Mouse (Mus musculus): Measurements from ENCODE around the gene 4930470P17Rik. TPM values are rescaled to one million over a fixed set of nuclear protein-coding genes. Genes with fewer than 3 reads are reported as not detected.
A peak's percentile ranks its signal among the peaks of the same experiment; 100 is the strongest.
"Not testable (repeated sequence)": the region's sequence is repeated elsewhere in the genome, so short reads cannot be mapped to it uniquely, and the experiment has no call there.

4930470P17Rik gene
- total RNA-seq (2021), result not detected in 2 replicates
- long read RNA-seq, result 0 reads

- no peak for DNase-seq
Measured at GRCm38 (mm10) chr2:170601917-170602316, at the start of gene 4930470P17Rik. TSS of gene 4930470P17Rik (minus strand) at chr2:170602017.

- no peak for DNase-seq
Measured at GRCm38 (mm10) chr2:170651483-170651882, 49.7 kb upstream of the 4930470P17Rik start.

GRCm38 (mm10) chr2:170648542-170648941 is 46.7 kb upstream of the 4930470P17Rik start:
- no peak for DNase-seq

- DNase-seq, result no peak
Measured at GRCm38 (mm10) chr2:170646201-170646600, 44.4 kb upstream of the 4930470P17Rik start.

- DNase-seq, result no peak
Measured at GRCm38 (mm10) chr2:170642338-170642806, 40.6 kb upstream of the 4930470P17Rik start.

GRCm38 (mm10) chr2:170640281-170640680 is 38.5 kb upstream of the 4930470P17Rik start:
- no peak for DNase-seq

- DNase-seq, result no peak
Measured at GRCm38 (mm10) chr2:170638746-170639145, 36.9 kb upstream of the 4930470P17Rik start.

GRCm38 (mm10) chr2:170632998-170633622 is 31.3 kb upstream of the 4930470P17Rik start:
- DNase-seq, result no peak

GRCm38 (mm10) chr2:170632386-170632785 is 30.6 kb upstream of the 4930470P17Rik start:
- no peak for DNase-seq

GRCm38 (mm10) chr2:170631375-170631774 is 29.6 kb upstream of the 4930470P17Rik start:
- no peak for DNase-seq

- no peak for DNase-seq
Measured at GRCm38 (mm10) chr2:170630553-170630952, 28.7 kb upstream of the 4930470P17Rik start.

- DNase-seq, result not testable (repeated sequence)
Measured at GRCm38 (mm10) chr2:170627991-170628390, 26.2 kb upstream of the 4930470P17Rik start.

- not testable (repeated sequence) for DNase-seq
Measured at GRCm38 (mm10) chr2:170624201-170624880, 22.5 kb upstream of the 4930470P17Rik start.

- DNase-seq, result no peak
Measured at GRCm38 (mm10) chr2:170622985-170623384, 21.2 kb upstream of the 4930470P17Rik start.

GRCm38 (mm10) chr2:170618862-170619492 is 17.2 kb upstream of the 4930470P17Rik start:
- DNase-seq, result no peak

- DNase-seq, result not testable (repeated sequence)
Measured at GRCm38 (mm10) chr2:170611794-170612193, 10.0 kb upstream of the 4930470P17Rik start.

GRCm38 (mm10) chr2:170601171-170601570 is 646 bp downstream of the 4930470P17Rik start:
- no peak for DNase-seq

GRCm38 (mm10) chr2:170597586-170597985 is 4.2 kb downstream of the 4930470P17Rik start:
- DNase-seq, result no peak

- DNase-seq, result peak; percentile 53
Measured at GRCm38 (mm10) chr2:170596726-170597125, 5.1 kb downstream of the 4930470P17Rik start.

GRCm38 (mm10) chr2:170592161-170592560 is 9.7 kb downstream of the 4930470P17Rik start:
- DNase-seq, result no peak

GRCm38 (mm10) chr2:170588369-170588900 is 13.4 kb downstream of the 4930470P17Rik start:
- no peak for DNase-seq

- no peak for DNase-seq
Measured at GRCm38 (mm10) chr2:170584678-170585077, 17.1 kb downstream of the 4930470P17Rik start.

GRCm38 (mm10) chr2:170579551-170579950 is 22.3 kb downstream of the 4930470P17Rik start:
- DNase-seq, result no peak
